Mouse (Mus musculus) cerebellum, postnatal 14 days (tissue): ENCODE data around the gene Gm3043.
"Not testable (repeated sequence)": the region's sequence is repeated elsewhere in the genome, so short reads cannot be mapped to it uniquely, and the experiment has no call there.

ENCODE experiments used
- DNase-seq, 2 experiments: peaks; one replicate each; pipeline ENCODE4 v3.0.0; 2021; ENCODE audit warnings: mixed read lengths in 2 of 2

Gene Gm3043

DNA sequence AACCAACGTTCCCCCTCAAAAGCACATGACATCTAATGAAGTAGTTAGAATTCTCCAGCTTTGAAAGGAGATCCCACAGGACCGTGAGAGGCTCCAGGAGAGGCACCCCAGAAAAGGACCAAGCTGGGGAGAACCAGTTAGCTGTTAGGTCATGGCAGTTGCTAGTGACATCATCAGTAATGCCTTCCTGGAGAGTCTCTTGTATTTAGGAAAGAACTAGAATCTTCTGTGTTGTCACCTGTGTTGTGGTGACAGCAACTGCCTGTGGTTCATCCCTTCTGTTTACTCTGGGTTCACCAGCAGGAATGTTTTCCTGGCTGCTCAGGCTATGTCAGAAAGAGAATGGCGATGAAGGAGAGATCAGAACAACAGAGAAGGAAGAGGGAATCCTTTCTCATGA lies at the start of gene Gm3043:
Gm3043 (plus strand) TSS at position 301 of the 400 bp plus-strand sequence.
- not testable (repeated sequence) for DNase-seq

DNA sequence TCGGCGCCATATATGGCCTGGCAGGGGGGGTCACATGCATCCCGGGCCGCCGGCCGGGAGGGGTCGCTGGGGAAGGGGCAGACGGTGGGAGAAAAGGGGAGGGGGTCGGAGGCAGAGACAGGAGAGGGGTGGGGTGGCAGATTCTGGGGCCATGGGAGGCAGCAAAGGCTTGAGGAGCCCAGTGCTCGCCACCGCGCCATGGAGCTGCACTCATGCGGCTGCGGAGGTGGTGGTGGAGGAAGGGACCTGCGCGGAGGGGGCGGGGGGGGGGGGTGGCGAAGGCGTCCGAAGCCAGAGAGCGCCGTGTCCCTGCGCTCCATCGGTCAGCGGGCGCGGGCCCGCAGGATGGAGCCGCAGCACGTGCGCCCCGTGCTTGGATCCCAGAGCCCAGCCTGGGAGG lies 36.9 kb upstream of the Gm3043 start, which contains the start of gene Gm3020:
Gm3020 (plus strand) TSS at position 301 of the 400 bp plus-strand sequence.
- DNase-seq = not testable (repeated sequence)
